Mouse (Mus musculus) liver, embryonic 14.5 days (tissue): ENCODE data around the gene Dnajb6.

ENCODE experiments used
- CTCF ChIP-seq: IDR thresholded peaks from 2 replicates; pipeline ENCODE4 v1.5.1; 2016; ENCODE audit warnings: antibody characterized with exemption, low read depth, control low read depth
- EP300 ChIP-seq: IDR thresholded peaks from 2 replicates; pipeline ENCODE4 v1.6.1; 2016; ENCODE audit warnings: antibody characterized with exemption, low read depth

GRCm38 (mm10) chr5:29707241-29707640 is 28.2 kb upstream of the Dnajb6 start:
- TF ChIP-seq CTCF (no peak), EP300 (no peak)
